Mouse (Mus musculus): ENCODE measurements around the gene Rpl23. TPM values are rescaled to one million over a fixed set of nuclear protein-coding genes. Genes with fewer than 3 reads are reported as not detected.
A peak's percentile ranks its signal among the peaks of the same experiment; 100 is the strongest.

The Rpl23 gene
- polyA plus RNA-seq, 1 experiment from 2014 or later: 538 TPM

DNA sequence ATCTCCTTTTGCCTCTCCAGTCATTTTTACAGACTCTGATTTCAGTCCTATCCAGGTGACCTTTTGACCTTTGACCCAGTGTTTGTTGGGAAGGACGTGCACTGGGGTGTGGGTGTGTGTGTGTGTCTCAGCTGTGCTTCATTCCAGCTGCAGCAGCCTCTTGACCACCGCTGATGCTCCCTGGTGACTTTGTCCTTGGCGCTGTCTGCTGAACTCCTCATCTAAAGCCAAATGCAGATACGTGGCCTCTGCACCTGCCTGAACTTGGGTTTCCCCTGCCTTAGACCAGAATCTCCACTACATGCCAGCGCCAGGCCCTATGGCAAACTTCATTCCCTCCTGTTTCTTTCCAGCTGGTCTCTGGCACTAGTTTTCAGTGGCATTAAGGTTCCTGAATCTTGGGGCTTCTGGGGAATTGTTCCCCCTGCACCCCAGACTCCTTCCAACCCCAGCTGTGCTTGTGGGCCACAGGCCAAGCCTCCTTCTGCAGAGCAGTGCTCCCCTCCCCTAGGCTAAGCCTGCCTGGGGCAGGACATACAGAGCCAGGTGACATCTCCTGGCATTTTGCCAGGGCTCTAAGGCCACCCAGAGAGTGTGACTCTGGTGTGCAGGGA lies 26.5 kb upstream of the Rpl23 start:
- no peak for TF ChIP-seq CTCF (IDR thresholded peaks at IDR 0.05; ENCODE audit: low read depth)
- no peak overlapping the region for H3K4me2 ChIP-seq (replicated peaks; ENCODE audit: low read depth)
- 30% methylated on average over 5 of the region's 5 CpGs for WGBS
- H3K36me3 ChIP-seq (ENCODE audit: control insufficient read depth, insufficient read depth): peaks cover 25% of the 10 kb centered on the region
- H3K9me3 ChIP-seq (ENCODE audit: control insufficient read depth): no peaks in the 10 kb centered on the region
- peaks cover 57% of the 10 kb centered on the region for H3K4me1 ChIP-seq (replicated peaks; ENCODE audit: control insufficient read depth, insufficient read depth, low read length)
- ATAC-seq: no peak
- H3K27me3 ChIP-seq (replicated peaks; ENCODE audit: control insufficient read depth, insufficient read depth, low read length): no peaks in the 10 kb centered on the region
- H3K9ac ChIP-seq (ENCODE audit: low read depth, low read length): no peak overlapping the region
- H3K4me3 ChIP-seq (ENCODE audit: low read depth, low read length): no peak overlapping the region
- peak overlapping the region; percentile 58 for H3K27ac ChIP-seq (ENCODE audit: low read depth, low read length)

DNA sequence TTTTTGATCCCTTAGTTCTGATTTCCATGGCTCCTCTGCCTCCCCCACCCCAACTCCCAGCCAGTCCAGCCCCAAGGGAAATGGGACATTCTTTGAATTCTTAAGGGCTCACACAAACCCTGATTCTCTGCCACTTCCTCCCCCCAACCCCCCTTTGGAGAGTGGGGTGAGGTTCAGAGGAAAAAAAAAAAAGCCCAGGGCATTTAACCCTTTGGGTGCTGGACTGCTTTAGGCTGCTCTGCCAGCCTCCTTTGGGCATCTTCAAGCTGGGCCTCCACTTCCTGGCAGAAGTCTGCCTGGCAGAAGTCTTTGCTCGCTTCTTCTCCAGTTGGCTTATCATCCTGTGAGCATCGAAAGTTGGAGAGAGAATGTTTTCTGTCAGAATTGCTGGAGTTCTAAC lies 25.9 kb upstream of the Rpl23 start:
- Histone ChIP-seq H3K4me2 (replicated peaks; ENCODE audit: low read depth) (peak overlapping the region; percentile 13; the same call in 1 of the 2 replicates), H3K27ac (ENCODE audit: low read depth, low read length) (peak overlapping the region; percentile 58), H3K4me1 (replicated peaks; ENCODE audit: control insufficient read depth, insufficient read depth, low read length) (peaks cover 51% of the 10 kb centered on the region), H3K27me3 (replicated peaks; ENCODE audit: control insufficient read depth, insufficient read depth, low read length) (no peaks in the 10 kb centered on the region), H3K9ac (ENCODE audit: low read depth, low read length) (no peak overlapping the region), H3K9me3 (ENCODE audit: control insufficient read depth) (no peaks in the 10 kb centered on the region), H3K4me3 (ENCODE audit: low read depth, low read length) (no peak overlapping the region), H3K36me3 (ENCODE audit: control insufficient read depth, insufficient read depth) (peaks cover 18% of the 10 kb centered on the region)
- no peak for ATAC-seq
- no peak for TF ChIP-seq CTCF (IDR thresholded peaks at IDR 0.05; ENCODE audit: low read depth)
- 36% methylated on average over 2 of the region's 2 CpGs for WGBS

DNA sequence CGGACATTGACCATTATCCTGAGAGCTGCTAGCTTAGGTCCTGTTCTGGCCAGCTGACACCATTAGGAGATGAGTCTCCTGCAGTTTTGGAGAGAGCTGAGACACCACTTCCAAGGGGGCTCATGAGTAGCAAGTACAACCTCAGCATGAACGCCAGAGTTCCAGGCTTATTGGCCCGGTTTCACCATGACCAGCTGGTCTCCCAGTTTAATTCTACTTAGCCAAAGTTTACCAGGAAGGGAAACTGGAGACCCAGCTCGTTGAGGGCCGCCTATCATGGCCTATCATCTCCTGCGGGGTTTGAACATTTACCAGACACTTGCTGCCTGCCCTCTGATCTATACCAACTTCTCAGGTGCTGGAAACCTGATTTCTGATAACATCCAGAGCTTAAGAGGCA lies 25.4 kb upstream of the Rpl23 start:
- no peak for TF ChIP-seq CTCF (IDR thresholded peaks at IDR 0.05; ENCODE audit: low read depth)
- no peaks in the 10 kb centered on the region for H3K9me3 ChIP-seq (ENCODE audit: control insufficient read depth)
- no peak for ATAC-seq
- 15% methylated on average over 6 of the region's 6 CpGs for WGBS
- H3K4me2 ChIP-seq (replicated peaks; ENCODE audit: low read depth): peak overlapping the region; percentile 13; the same call in 1 of the 2 replicates
- H3K4me3 ChIP-seq (ENCODE audit: low read depth, low read length): no peak overlapping the region
- H3K4me1 ChIP-seq (replicated peaks; ENCODE audit: control insufficient read depth, insufficient read depth, low read length): peaks cover 47% of the 10 kb centered on the region
- H3K36me3 ChIP-seq (ENCODE audit: control insufficient read depth, insufficient read depth): peaks cover 18% of the 10 kb centered on the region
- no peak overlapping the region for H3K9ac ChIP-seq (ENCODE audit: low read depth, low read length)
- no peaks in the 10 kb centered on the region for H3K27me3 ChIP-seq (replicated peaks; ENCODE audit: control insufficient read depth, insufficient read depth, low read length)
- H3K27ac ChIP-seq (ENCODE audit: low read depth, low read length): peak overlapping the region; percentile 58

DNA sequence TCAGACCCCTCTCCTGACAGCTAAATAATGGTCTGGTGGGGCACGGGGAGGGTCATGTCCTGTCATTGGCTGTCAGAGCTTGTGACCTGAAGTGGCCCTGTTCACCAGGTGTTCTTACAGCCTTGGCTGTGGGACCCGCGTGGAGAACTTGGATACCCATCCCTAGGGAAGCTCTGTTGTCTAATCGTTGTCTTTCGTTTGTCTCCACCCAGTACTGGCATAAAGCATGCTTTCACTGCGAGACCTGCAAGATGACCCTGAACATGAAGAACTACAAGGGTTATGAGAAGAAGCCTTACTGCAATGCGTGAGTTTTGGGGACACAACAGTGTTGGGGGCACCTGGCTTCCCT lies 24.4 kb upstream of the Rpl23 start:
- no peaks in the 10 kb centered on the region for H3K27me3 ChIP-seq (replicated peaks; ENCODE audit: control insufficient read depth, insufficient read depth, low read length)
- H3K4me3 ChIP-seq (ENCODE audit: low read depth, low read length): no peak overlapping the region
- no peak overlapping the region for H3K9ac ChIP-seq (ENCODE audit: low read depth, low read length)
- WGBS: 61% methylated on average over 7 of the region's 7 CpGs
- H3K4me2 ChIP-seq (replicated peaks; ENCODE audit: low read depth): peak overlapping the region; percentile 50; the same call in 1 of the 2 replicates
- H3K9me3 ChIP-seq (ENCODE audit: control insufficient read depth): no peaks in the 10 kb centered on the region
- peaks cover 53% of the 10 kb centered on the region for H3K4me1 ChIP-seq (replicated peaks; ENCODE audit: control insufficient read depth, insufficient read depth, low read length)
- H3K36me3 ChIP-seq (ENCODE audit: control insufficient read depth, insufficient read depth): peaks cover 18% of the 10 kb centered on the region
- no peak for ATAC-seq
- no peak for TF ChIP-seq CTCF (IDR thresholded peaks at IDR 0.05; ENCODE audit: low read depth)
- H3K27ac ChIP-seq (ENCODE audit: low read depth, low read length): 0 out of 2 replicates have a peak overlapping the region, but pooled peaks have one; percentile 50

DNA sequence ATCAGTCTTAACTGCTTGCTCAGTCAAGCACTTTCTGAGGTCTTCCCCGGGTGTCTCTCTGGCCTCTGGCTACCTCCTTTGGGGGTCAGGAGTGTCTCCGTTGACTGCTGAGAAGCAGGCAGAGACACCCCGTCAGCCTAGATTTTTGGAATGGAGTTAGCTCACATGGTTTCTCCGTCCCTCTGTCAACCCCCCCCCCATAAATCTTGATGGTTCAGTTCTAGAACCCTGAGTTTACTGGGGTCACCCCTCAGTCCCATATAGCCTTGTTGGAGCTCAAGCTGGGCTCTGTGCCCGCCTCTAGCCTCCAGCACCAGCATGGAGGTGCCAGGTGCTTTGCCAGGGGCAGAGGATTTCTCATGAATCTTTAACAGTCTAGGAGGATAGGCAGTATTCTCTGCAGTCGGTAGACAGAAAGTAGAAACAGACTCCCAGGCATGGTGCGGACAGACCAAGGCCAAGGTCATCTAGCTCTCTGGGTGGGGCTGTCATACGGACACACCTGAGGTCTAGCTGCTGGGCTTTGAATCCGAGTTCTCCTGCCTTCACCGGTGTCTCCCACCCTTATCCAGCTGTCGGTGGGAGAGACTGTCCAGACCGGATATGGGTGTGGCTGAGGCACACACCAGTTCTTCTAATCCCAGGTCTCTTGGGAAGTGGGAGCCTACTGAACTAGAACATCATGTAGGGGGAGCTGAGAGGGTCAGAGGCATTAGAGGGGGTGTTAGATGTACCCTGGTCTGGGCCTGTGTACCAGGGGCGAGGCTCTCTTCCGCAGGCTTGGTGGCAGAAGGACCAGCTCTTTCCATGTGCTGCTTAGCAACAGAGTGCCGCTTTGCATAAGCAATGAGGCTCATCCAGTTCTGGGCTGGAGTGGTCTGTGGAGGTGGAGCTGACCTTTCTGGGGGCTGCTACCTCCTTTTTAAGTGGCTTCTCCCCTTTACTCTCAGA lies 23.7 kb upstream of the Rpl23 start:
- WGBS: 20% methylated on average over 15 of the region's 15 CpGs
- ATAC-seq: no peak
- H3K4me3 ChIP-seq (ENCODE audit: low read depth, low read length): no peak overlapping the region
- H3K9ac ChIP-seq (ENCODE audit: low read depth, low read length): no peak overlapping the region
- H3K27ac ChIP-seq (ENCODE audit: low read depth, low read length): peak overlapping the region; percentile 50
- H3K9me3 ChIP-seq (ENCODE audit: control insufficient read depth): no peaks in the 10 kb centered on the region
- peaks cover 18% of the 10 kb centered on the region for H3K36me3 ChIP-seq (ENCODE audit: control insufficient read depth, insufficient read depth)
- H3K27me3 ChIP-seq (replicated peaks; ENCODE audit: control insufficient read depth, insufficient read depth, low read length): no peaks in the 10 kb centered on the region
- TF ChIP-seq CTCF (IDR thresholded peaks at IDR 0.05; ENCODE audit: low read depth): no peak
- H3K4me2 ChIP-seq (replicated peaks; ENCODE audit: low read depth): peak overlapping the region; percentile 50
- peaks cover 55% of the 10 kb centered on the region for H3K4me1 ChIP-seq (replicated peaks; ENCODE audit: control insufficient read depth, insufficient read depth, low read length)
